Mouse (Mus musculus) adrenal gland, adult (tissue): Measurements from ENCODE around the gene Ppp1ca.
A peak's percentile ranks its signal among the peaks of the same experiment; 100 is the strongest.

Experiments used
- DNase-seq, 2 experiments: peaks; one replicate each; pipeline ENCODE4 v3.0.0; 2022 to 2023; ENCODE audit warnings: low spot score in 1 of 2; ENCODE audit not compliant: inconsistent age in 2 of 2

Ppp1ca gene

GRCm38 (mm10) chr19:4183689-4184088, 8.2 kb upstream of the Ppp1ca start:
- no peak for DNase-seq

- DNase-seq = peak in 1 of 2 experiments; percentile 60
These were observed 6.6 kb upstream of the Ppp1ca start for GRCm38 (mm10) chr19:4184976-4185975.

- no peak for DNase-seq
These were observed 4.6 kb upstream of the Ppp1ca start for GRCm38 (mm10) chr19:4187303-4187702.

GRCm38 (mm10) chr19:4189051-4189620, 2.7 kb upstream of the Ppp1ca start:
- peak in 1 of 2 experiments; percentile 49 for DNase-seq

- peak; percentile 50 to 56 for DNase-seq
These were observed 982 bp upstream of the Ppp1ca start, which contains the start of gene Tbc1d10c for GRCm38 (mm10) chr19:4190831-4191334. Gene Tbc1d10c, minus strand, starts transcription at chr19:4191284.

GRCm38 (mm10) chr19:4192251-4192985, 553 bp downstream of the Ppp1ca start:
- peak in 1 of 2 experiments; percentile 72 for DNase-seq

- DNase-seq = peak in 1 of 2 experiments; percentile 53
These were observed 1.3 kb downstream of the Ppp1ca start for GRCm38 (mm10) chr19:4193129-4193528.

- peak in 1 of 2 experiments; percentile 65 for DNase-seq
These were observed 2.3 kb downstream of the Ppp1ca start for GRCm38 (mm10) chr19:4194021-4194724.

GRCm38 (mm10) chr19:4194776-4195650, 3.1 kb downstream of the Ppp1ca start:
- peak in 1 of 2 experiments; percentile 69 for DNase-seq

GRCm38 (mm10) chr19:4196048-4196447, 4.2 kb downstream of the Ppp1ca start:
- no peak for DNase-seq

GRCm38 (mm10) chr19:4196548-4196947, 4.7 kb downstream of the Ppp1ca start:
- DNase-seq = peak in 1 of 2 experiments; percentile 63

GRCm38 (mm10) chr19:4197180-4197579, 5.3 kb downstream of the Ppp1ca start:
- DNase-seq = no peak

GRCm38 (mm10) chr19:4201291-4201909, 9.5 kb downstream of the Ppp1ca start, which contains the start of gene Rad9a:
Gene Rad9a, minus strand, starts transcription at chr19:4201662.
- DNase-seq = peak; percentile 96 to 98

- no peak for DNase-seq
These were observed 10.3 kb downstream of the Ppp1ca start for GRCm38 (mm10) chr19:4202149-4202548.

GRCm38 (mm10) chr19:4203148-4203547, 11.3 kb downstream of the Ppp1ca start:
- DNase-seq = no peak

GRCm38 (mm10) chr19:4203604-4204326, 11.9 kb downstream of the Ppp1ca start:
- DNase-seq = no peak

- DNase-seq = no peak
These were observed 13.0 kb downstream of the Ppp1ca start for GRCm38 (mm10) chr19:4204889-4205288.

- DNase-seq = peak; percentile 85 to 93
These were observed 15.1 kb downstream of the Ppp1ca start for GRCm38 (mm10) chr19:4206971-4207370.
